Mouse (Mus musculus) G1E-ER4 (cell line): ENCODE measurements around the gene Usp12. TPM values are rescaled to one million over a fixed set of nuclear protein-coding genes. Genes with fewer than 3 reads are reported as not detected.

Experiments used
- GATA1 ChIP-seq: IDR thresholded peaks from one replicate; pipeline ENCODE4 v1.8.0; 2012; ENCODE audit warnings: low read length, inconsistent platforms
- polyA plus RNA-seq: library from polyadenylated mRNA; stranded (reverse); fragments of >175 nt; gene quantifications from 2 replicates; pipeline ENCODE4 v1.2.3, GENCODE M21; 2012

Gene Usp12
- polyA plus RNA-seq, 1 experiment: 7.7 TPM

GRCm38 (mm10) chr5:146692361-146692975, 102.3 kb downstream of the Usp12 start:
- no peak for TF ChIP-seq GATA1

- TF ChIP-seq GATA1: no peak
These were observed 103.1 kb downstream of the Usp12 start for GRCm38 (mm10) chr5:146691745-146692144.

- no peak for TF ChIP-seq GATA1
These were observed 107.1 kb downstream of the Usp12 start for GRCm38 (mm10) chr5:146687541-146688313.

GRCm38 (mm10) chr5:146686954-146687353, 107.9 kb downstream of the Usp12 start:
- TF ChIP-seq GATA1: no peak

Other genes with a start within 250 kb of the Usp12 start
- not detected in 2 replicates for gene Gm3415, start 238.9 kb downstream of the Usp12 start, polyA plus RNA-seq
- not detected in 2 replicates for gene Gpr12, start 209.8 kb downstream of the Usp12 start, polyA plus RNA-seq
- gene Rpl21, start 37.9 kb upstream of the Usp12 start, polyA plus RNA-seq: 110 and 341 TPM in 2 replicates
- 37.0 and 44.5 TPM in 2 replicates for gene Rasl11a, start 50.1 kb upstream of the Usp12 start, polyA plus RNA-seq
- 209 and 254 TPM in 2 replicates for gene Gtf3a, start 153.7 kb upstream of the Usp12 start, polyA plus RNA-seq
- 2.2 and 5.5 TPM in 2 replicates for gene Mtif3, start 168.8 kb upstream of the Usp12 start, polyA plus RNA-seq